Mouse (Mus musculus): ENCODE data around the gene Rasa3. TPM values are rescaled to one million over a fixed set of nuclear protein-coding genes. Genes with fewer than 3 reads are reported as not detected.

The Rasa3 gene
- polyA plus RNA-seq, 1 experiment from 2014 or later: 27.1 TPM

- no peaks in the 10 kb centered on the region for H3K27me3 ChIP-seq (replicated peaks; ENCODE audit: control insufficient read depth, insufficient read depth, low read length)
- H3K27ac ChIP-seq (ENCODE audit: low read length): no peak overlapping the region
- H3K4me2 ChIP-seq (ENCODE audit: low read length): no peak overlapping the region
- H3K9me3 ChIP-seq (ENCODE audit: control insufficient read depth, low read length): no peaks in the 10 kb centered on the region
- H3K4me3 ChIP-seq (replicated peaks; ENCODE audit: low read length): no peak overlapping the region
- no peaks in the 10 kb centered on the region for H3K36me3 ChIP-seq (ENCODE audit: control insufficient read depth, insufficient read depth)
- peaks cover 6% of the 10 kb centered on the region for H3K4me1 ChIP-seq (replicated peaks; ENCODE audit: control insufficient read depth, insufficient read depth, low read length)
- no peak for ATAC-seq
- no peak overlapping the region for H3K9ac ChIP-seq (replicated peaks; ENCODE audit: low read depth, low read length)
- WGBS: 72% methylated on average over 5 of the region's 5 CpGs
Measured at GRCm38 (mm10) chr8:13630171-13630570, 47.2 kb downstream of the Rasa3 start.

- Histone ChIP-seq H3K4me2 (ENCODE audit: low read length) (no peak overlapping the region), H3K27ac (ENCODE audit: low read length) (no peak overlapping the region), H3K4me1 (replicated peaks; ENCODE audit: control insufficient read depth, insufficient read depth, low read length) (peaks cover 12% of the 10 kb centered on the region), H3K27me3 (replicated peaks; ENCODE audit: control insufficient read depth, insufficient read depth, low read length) (no peaks in the 10 kb centered on the region), H3K4me3 (replicated peaks; ENCODE audit: low read length) (no peak overlapping the region), H3K9ac (replicated peaks; ENCODE audit: low read depth, low read length) (no peak overlapping the region), H3K36me3 (ENCODE audit: control insufficient read depth, insufficient read depth) (no peaks in the 10 kb centered on the region), H3K9me3 (ENCODE audit: control insufficient read depth, low read length) (no peaks in the 10 kb centered on the region)
- WGBS: 88% methylated on average over 10 of the region's 10 CpGs
- no peak for ATAC-seq
Measured at GRCm38 (mm10) chr8:13629351-13630090, 47.9 kb downstream of the Rasa3 start.

- WGBS: 91% methylated on average over 9 of the region's 9 CpGs
- H3K27me3 ChIP-seq (replicated peaks; ENCODE audit: control insufficient read depth, insufficient read depth, low read length): no peaks in the 10 kb centered on the region
- no peak overlapping the region for H3K4me2 ChIP-seq (ENCODE audit: low read length)
- H3K9me3 ChIP-seq (ENCODE audit: control insufficient read depth, low read length): no peaks in the 10 kb centered on the region
- H3K9ac ChIP-seq (replicated peaks; ENCODE audit: low read depth, low read length): no peak overlapping the region
- no peak overlapping the region for H3K4me3 ChIP-seq (replicated peaks; ENCODE audit: low read length)
- H3K27ac ChIP-seq (ENCODE audit: low read length): no peak overlapping the region
- peaks cover 27% of the 10 kb centered on the region for H3K4me1 ChIP-seq (replicated peaks; ENCODE audit: control insufficient read depth, insufficient read depth, low read length)
- H3K36me3 ChIP-seq (ENCODE audit: control insufficient read depth, insufficient read depth): no peaks in the 10 kb centered on the region
- no peak for ATAC-seq
Measured at GRCm38 (mm10) chr8:13628067-13628466, 49.3 kb downstream of the Rasa3 start.

DNA sequence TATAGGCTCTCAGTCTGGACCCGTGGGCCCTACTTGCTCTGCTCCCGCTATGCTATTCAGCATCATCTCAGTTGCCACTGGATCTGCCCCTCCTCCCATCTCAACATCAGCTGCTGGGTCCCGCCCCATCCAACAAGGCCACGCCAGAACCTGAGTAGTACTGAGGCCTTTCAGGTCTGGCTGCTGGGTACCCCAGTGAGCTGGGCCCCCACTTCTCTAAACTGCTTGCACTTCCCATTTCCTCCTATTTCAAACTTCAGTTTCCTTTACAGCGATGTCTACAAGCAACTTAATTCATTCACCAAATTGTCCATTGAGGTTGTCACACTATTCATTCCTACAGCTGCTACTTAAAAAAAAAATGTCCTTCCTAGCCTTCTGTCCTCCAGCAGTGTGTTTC, 49.8 kb downstream of the Rasa3 start:
- Histone ChIP-seq H3K36me3 (ENCODE audit: control insufficient read depth, insufficient read depth) (no peaks in the 10 kb centered on the region), H3K4me2 (ENCODE audit: low read length) (no peak overlapping the region), H3K9me3 (ENCODE audit: control insufficient read depth, low read length) (no peaks in the 10 kb centered on the region), H3K4me1 (replicated peaks; ENCODE audit: control insufficient read depth, insufficient read depth, low read length) (peaks cover 30% of the 10 kb centered on the region), H3K9ac (replicated peaks; ENCODE audit: low read depth, low read length) (no peak overlapping the region), H3K27me3 (replicated peaks; ENCODE audit: control insufficient read depth, insufficient read depth, low read length) (no peaks in the 10 kb centered on the region), H3K27ac (ENCODE audit: low read length) (no peak overlapping the region), H3K4me3 (replicated peaks; ENCODE audit: low read length) (no peak overlapping the region)
- WGBS: 85% methylated on average over 5 of the region's 5 CpGs
- no peak for ATAC-seq

DNA sequence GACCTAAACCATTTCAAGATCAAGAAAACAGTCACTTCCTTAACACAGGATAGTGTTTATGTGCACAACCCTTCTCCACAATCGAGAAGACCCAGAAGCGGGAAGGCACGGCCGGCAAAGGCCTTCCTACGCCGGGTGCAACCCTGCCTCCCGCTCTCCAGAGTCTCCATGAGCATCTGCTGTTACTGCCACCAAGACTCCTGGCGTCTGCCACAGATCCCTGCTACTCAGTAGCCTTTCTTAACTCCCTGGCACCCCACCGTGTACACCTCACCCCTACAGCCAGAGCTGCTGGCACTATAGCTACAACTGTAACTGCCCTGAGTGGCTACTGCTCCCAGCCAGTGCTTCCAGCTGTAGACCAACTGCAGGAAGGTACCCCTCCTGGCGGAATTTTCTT, 51.3 kb downstream of the Rasa3 start:
- 81% methylated on average over 10 of the region's 10 CpGs for WGBS
- no peaks in the 10 kb centered on the region for H3K9me3 ChIP-seq (ENCODE audit: control insufficient read depth, low read length)
- H3K27ac ChIP-seq (ENCODE audit: low read length): no peak overlapping the region
- no peak overlapping the region for H3K4me2 ChIP-seq (ENCODE audit: low read length)
- no peak for ATAC-seq
- H3K4me3 ChIP-seq (replicated peaks; ENCODE audit: low read length): no peak overlapping the region
- H3K27me3 ChIP-seq (replicated peaks; ENCODE audit: control insufficient read depth, insufficient read depth, low read length): no peaks in the 10 kb centered on the region
- H3K4me1 ChIP-seq (replicated peaks; ENCODE audit: control insufficient read depth, insufficient read depth, low read length): peaks cover 30% of the 10 kb centered on the region
- no peaks in the 10 kb centered on the region for H3K36me3 ChIP-seq (ENCODE audit: control insufficient read depth, insufficient read depth)
- no peak overlapping the region for H3K9ac ChIP-seq (replicated peaks; ENCODE audit: low read depth, low read length)

- H3K27me3 ChIP-seq (replicated peaks; ENCODE audit: control insufficient read depth, insufficient read depth, low read length): no peaks in the 10 kb centered on the region
- no peaks in the 10 kb centered on the region for H3K36me3 ChIP-seq (ENCODE audit: control insufficient read depth, insufficient read depth)
- no peak overlapping the region for H3K4me3 ChIP-seq (replicated peaks; ENCODE audit: low read length)
- peak overlapping the region; percentile 16; the same call in 1 of the 2 replicates for H3K27ac ChIP-seq (ENCODE audit: low read length)
- WGBS: 81% methylated on average over 5 of the region's 5 CpGs
- no peak for ATAC-seq
- H3K9ac ChIP-seq (replicated peaks; ENCODE audit: low read depth, low read length): no peak overlapping the region
- H3K4me2 ChIP-seq (ENCODE audit: low read length): no peak overlapping the region
- peaks cover 30% of the 10 kb centered on the region for H3K4me1 ChIP-seq (replicated peaks; ENCODE audit: control insufficient read depth, insufficient read depth, low read length)
- H3K9me3 ChIP-seq (ENCODE audit: control insufficient read depth, low read length): no peaks in the 10 kb centered on the region
Measured at GRCm38 (mm10) chr8:13625281-13625970, 52.0 kb downstream of the Rasa3 start.

- 37% methylated on average over 11 of the region's 11 CpGs for WGBS
- H3K9me3 ChIP-seq (ENCODE audit: control insufficient read depth, low read length): no peaks in the 10 kb centered on the region
- H3K9ac ChIP-seq (replicated peaks; ENCODE audit: low read depth, low read length): no peak overlapping the region
- H3K36me3 ChIP-seq (ENCODE audit: control insufficient read depth, insufficient read depth): no peaks in the 10 kb centered on the region
- H3K4me2 ChIP-seq (ENCODE audit: low read length): no peak overlapping the region
- H3K27me3 ChIP-seq (replicated peaks; ENCODE audit: control insufficient read depth, insufficient read depth, low read length): no peaks in the 10 kb centered on the region
- H3K4me3 ChIP-seq (replicated peaks; ENCODE audit: low read length): no peak overlapping the region
- peak overlapping the region; percentile 16; the same call in 1 of the 2 replicates for H3K27ac ChIP-seq (ENCODE audit: low read length)
- ATAC-seq: peak; percentile 73
- peaks cover 30% of the 10 kb centered on the region for H3K4me1 ChIP-seq (replicated peaks; ENCODE audit: control insufficient read depth, insufficient read depth, low read length)
Measured at GRCm38 (mm10) chr8:13624863-13625262, 52.5 kb downstream of the Rasa3 start.

DNA sequence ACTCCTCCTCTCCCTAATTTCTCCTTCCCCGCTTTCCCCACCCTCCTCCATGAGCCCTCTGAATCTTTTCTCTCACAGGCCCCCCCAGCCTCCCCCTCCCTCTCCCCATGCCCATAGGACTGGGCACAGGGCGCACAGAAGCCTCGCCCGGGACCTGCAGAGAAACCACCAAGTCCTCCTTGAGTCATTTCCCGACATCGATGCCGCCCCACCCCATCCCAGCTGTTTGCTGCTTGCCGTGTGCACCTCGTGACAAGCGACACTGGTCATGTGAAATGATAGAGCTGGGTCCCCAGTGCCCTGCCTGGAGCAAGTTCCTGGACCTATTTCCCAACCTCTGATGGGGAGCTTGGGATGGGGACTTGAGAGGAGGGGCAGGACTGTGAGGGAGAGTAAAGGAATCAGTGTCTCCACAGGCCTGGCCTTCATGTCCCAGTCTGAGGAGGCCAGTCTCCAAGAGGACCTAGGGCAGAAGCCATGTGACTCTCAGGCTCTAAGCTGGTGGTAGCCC, 53.4 kb downstream of the Rasa3 start:
- 26% methylated on average over 10 of the region's 10 CpGs for WGBS
- Histone ChIP-seq H3K4me2 (ENCODE audit: low read length) (no peak overlapping the region; the same call in 1 of the 2 replicates), H3K9ac (replicated peaks; ENCODE audit: low read depth, low read length) (0 out of 2 replicates have a peak overlapping the region, but pooled peaks have one; percentile 12)

DNA sequence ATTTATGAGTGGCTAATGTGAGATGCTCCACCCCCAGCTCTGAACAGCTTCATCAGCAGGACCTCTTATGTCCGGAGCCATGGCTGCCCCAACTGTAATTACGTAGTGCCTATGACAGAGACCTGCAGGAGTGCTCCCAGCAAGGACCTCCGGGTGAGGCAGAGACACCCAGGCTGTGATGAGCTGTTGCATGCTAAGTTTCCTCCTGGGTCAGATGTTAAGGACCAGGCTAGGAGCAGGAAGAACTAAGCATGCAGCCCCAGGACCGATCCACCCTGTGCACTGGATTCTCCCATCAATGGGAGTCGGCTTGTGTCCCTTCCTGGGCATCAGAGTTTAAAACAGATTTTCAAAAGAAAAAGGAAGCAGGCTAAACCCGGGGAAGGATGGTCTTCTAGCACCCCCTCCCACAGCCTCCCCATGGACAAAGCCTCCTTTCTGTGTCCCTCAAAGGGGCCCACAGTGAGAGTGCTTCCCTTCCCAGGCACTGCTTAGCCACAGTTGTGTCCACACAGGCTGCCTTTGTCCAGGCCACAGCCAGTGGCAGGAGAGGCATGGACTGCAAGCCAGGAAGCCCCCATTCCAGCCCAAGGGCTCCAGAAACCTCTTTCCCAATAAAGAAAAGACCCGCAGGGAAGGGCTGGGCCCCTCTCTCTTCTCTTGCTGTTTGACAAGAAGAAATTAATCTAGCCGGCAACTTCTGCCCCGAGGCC, 54.2 kb downstream of the Rasa3 start:
- peak; percentile 77 for ATAC-seq

More for the DNA sequence above, 53.4 kb downstream of the Rasa3 start:
- Histone ChIP-seq H3K27ac (ENCODE audit: low read length) (no peak overlapping the region), H3K4me1 (replicated peaks; ENCODE audit: control insufficient read depth, insufficient read depth, low read length) (peaks cover 30% of the 10 kb centered on the region), H3K36me3 (ENCODE audit: control insufficient read depth, insufficient read depth) (no peaks in the 10 kb centered on the region), H3K27me3 (replicated peaks; ENCODE audit: control insufficient read depth, insufficient read depth, low read length) (no peaks in the 10 kb centered on the region), H3K9me3 (ENCODE audit: control insufficient read depth, low read length) (no peaks in the 10 kb centered on the region), H3K4me3 (replicated peaks; ENCODE audit: low read length) (no peak overlapping the region)
- peak; percentile 41 for ATAC-seq

More for the DNA sequence above, 54.2 kb downstream of the Rasa3 start:
- Histone ChIP-seq H3K9ac (replicated peaks; ENCODE audit: low read depth, low read length) (no peak overlapping the region), H3K27me3 (replicated peaks; ENCODE audit: control insufficient read depth, insufficient read depth, low read length) (no peaks in the 10 kb centered on the region), H3K4me1 (replicated peaks; ENCODE audit: control insufficient read depth, insufficient read depth, low read length) (peaks cover 30% of the 10 kb centered on the region), H3K27ac (ENCODE audit: low read length) (peak overlapping the region; percentile 64), H3K36me3 (ENCODE audit: control insufficient read depth, insufficient read depth) (no peaks in the 10 kb centered on the region), H3K9me3 (ENCODE audit: control insufficient read depth, low read length) (no peaks in the 10 kb centered on the region), H3K4me3 (replicated peaks; ENCODE audit: low read length) (no peak overlapping the region), H3K4me2 (ENCODE audit: low read length) (no peak overlapping the region)
- 14% methylated on average over 9 of the region's 9 CpGs for WGBS
